Mouse (Mus musculus) hindbrain, embryonic 12.5 days (tissue): Measurements from ENCODE around the gene Cxcl10. TPM values are rescaled to one million over a fixed set of nuclear protein-coding genes. Genes with fewer than 3 reads are reported as not detected.
A peak's percentile ranks its signal among the peaks of the same experiment; 100 is the strongest.

Experiments used
- ATAC-seq: fragments of 200-750 bp; cut with Nextera tagmentation; 2 replicates; pipeline ENCODE4 v1.8.0; 2017; ENCODE audit warnings: moderate TSS enrichment; ENCODE audit not compliant: low FRiP score
- H3K27ac ChIP-seq: fragments of 300-500 bp; sonication (generic); 2 replicates; pipeline ENCODE4 v1.5.1; 2016; ENCODE audit warnings: mild to moderate bottlenecking
- H3K27me3 ChIP-seq: fragments of 300-500 bp; sonication (generic); 2 replicates; pipeline ENCODE4 v1.6.1; 2016; ENCODE audit warnings: mild to moderate bottlenecking
- H3K36me3 ChIP-seq: fragments of 300-500 bp; sonication (generic); 2 replicates; pipeline ENCODE4 v1.6.1; 2016; ENCODE audit warnings: mild to moderate bottlenecking
- H3K4me1 ChIP-seq: fragments of 300-500 bp; sonication (generic); 2 replicates; pipeline ENCODE4 v1.6.1; 2016
- H3K4me2 ChIP-seq: fragments of 300-500 bp; sonication (generic); replicated peaks from 2 replicates; pipeline ENCODE4 v1.6.1; 2016; ENCODE audit warnings: mild to moderate bottlenecking
- H3K4me3 ChIP-seq: fragments of 300-500 bp; sonication (generic); 2 replicates; pipeline ENCODE4 v1.5.1; 2016; ENCODE audit warnings: mild to moderate bottlenecking
- H3K9ac ChIP-seq: fragments of 300-500 bp; sonication (generic); 2 replicates; pipeline ENCODE4 v1.6.1; 2016; ENCODE audit warnings: mild to moderate bottlenecking, moderate library complexity
- H3K9me3 ChIP-seq: fragments of 300-500 bp; sonication (generic); replicated peaks from 2 replicates; pipeline ENCODE4 v1.6.1; 2016; ENCODE audit warnings: mild to moderate bottlenecking
- WGBS: fragments of 180-500 bp; shearing (Covaris S2); methylation state at CpG from one replicate; pipeline ENCODE4 v1.1.7; 2016; 5-methylcytosine and 5-hydroxymethylcytosine counted together
- polyA plus RNA-seq: library from polyadenylated mRNA; unstranded; fragments of >200 nt; fragmentation: Nextera tagmentation; extraction: Ambion mirVana; gene quantifications from 2 replicates; pipeline ENCODE4 v1.2.1, GENCODE M21; 2016

Gene Cxcl10
- 0.26 and 0.50 TPM in 2 replicates for polyA plus RNA-seq

GRCm38 (mm10) chr5:92348794-92349413 lies at the start of gene Cxcl10:
Cxcl10 (minus strand) TSS chr5:92348889.
- H3K9ac ChIP-seq, result no peak within 1 kb of the TSS
- 0 out of 2 replicates have a peak, but pooled peaks cover 3% of the 10 kb centered on the region for H3K4me1 ChIP-seq
- 0 out of 2 replicates have a peak within 1 kb of the TSS, but pooled peaks have one; percentile 11 for H3K4me3 ChIP-seq
- peak; percentile 60; the same call in 1 of the 2 replicates for ATAC-seq
- no peaks in the 10 kb centered on the region for H3K9me3 ChIP-seq
- H3K36me3 ChIP-seq, result no peaks in the 10 kb centered on the region
- WGBS, result 22% methylated on average over 14 of the region's 14 CpGs
- no peak within 1 kb of the TSS for H3K27ac ChIP-seq
- H3K4me2 ChIP-seq, result peak within 1 kb of the TSS; percentile 42
- no peaks in the 10 kb centered on the region for H3K27me3 ChIP-seq

DNA sequence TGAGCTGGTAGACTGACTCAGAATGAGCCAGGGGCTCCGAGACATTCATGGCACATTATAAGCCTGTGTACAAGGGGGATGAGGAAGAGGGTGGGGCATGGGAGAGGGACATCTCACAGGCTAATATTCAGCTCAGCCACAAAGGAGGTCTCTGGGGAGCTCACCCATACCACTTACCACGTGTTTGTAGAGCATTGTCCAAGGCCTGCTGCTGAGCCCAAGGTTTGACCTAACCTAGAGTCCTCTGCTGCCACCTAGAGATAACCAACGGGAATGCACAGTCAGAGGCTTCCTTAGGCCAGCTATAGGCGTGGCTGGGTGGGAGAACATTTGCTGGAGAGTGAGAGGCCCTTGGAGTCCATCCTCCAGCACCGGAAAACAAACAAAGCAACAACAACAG lies 49.5 kb upstream of the Cxcl10 start:
- H3K27me3 ChIP-seq, result peaks cover 10% of the 10 kb centered on the region
- no peak overlapping the region for H3K4me3 ChIP-seq
- no peaks in the 10 kb centered on the region for H3K36me3 ChIP-seq
- peak; percentile 87 for ATAC-seq
- no peak overlapping the region for H3K9ac ChIP-seq
- WGBS, result 27% methylated on average over 5 of the region's 5 CpGs
- H3K4me1 ChIP-seq, result 0 out of 2 replicates have a peak, but pooled peaks cover 2% of the 10 kb centered on the region
- no peaks in the 10 kb centered on the region for H3K9me3 ChIP-seq
- H3K4me2 ChIP-seq, result no peak overlapping the region
- no peak overlapping the region for H3K27ac ChIP-seq

DNA sequence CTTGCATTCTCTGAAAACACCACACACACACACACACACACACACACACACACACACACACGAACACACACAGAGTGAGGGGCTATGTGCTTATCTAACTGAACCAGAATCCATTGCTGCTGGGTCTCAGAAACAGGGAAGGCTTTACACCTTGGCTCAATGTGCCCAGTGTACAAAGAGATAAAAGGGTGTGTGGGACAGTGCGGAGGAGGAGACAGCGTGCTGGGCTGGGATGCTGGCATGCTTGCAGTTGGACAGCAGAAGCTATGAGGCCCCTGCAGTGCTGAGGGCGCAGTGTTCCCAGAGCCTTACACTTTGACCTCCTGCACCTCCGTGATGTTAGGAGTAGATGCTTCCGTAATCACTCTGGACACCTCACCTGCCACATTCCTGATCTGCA lies 47.8 kb upstream of the Cxcl10 start:
- H3K27me3 ChIP-seq, result peaks cover 26% of the 10 kb centered on the region
- H3K4me3 ChIP-seq, result no peak overlapping the region
- H3K4me2 ChIP-seq, result no peak overlapping the region
- no peaks in the 10 kb centered on the region for H3K36me3 ChIP-seq
- ATAC-seq, result no peak
- no peaks in the 10 kb centered on the region for H3K4me1 ChIP-seq
- no peak overlapping the region for H3K9ac ChIP-seq
- 88% methylated on average over 6 of the region's 6 CpGs for WGBS
- no peak overlapping the region for H3K27ac ChIP-seq
- H3K9me3 ChIP-seq, result no peaks in the 10 kb centered on the region

DNA sequence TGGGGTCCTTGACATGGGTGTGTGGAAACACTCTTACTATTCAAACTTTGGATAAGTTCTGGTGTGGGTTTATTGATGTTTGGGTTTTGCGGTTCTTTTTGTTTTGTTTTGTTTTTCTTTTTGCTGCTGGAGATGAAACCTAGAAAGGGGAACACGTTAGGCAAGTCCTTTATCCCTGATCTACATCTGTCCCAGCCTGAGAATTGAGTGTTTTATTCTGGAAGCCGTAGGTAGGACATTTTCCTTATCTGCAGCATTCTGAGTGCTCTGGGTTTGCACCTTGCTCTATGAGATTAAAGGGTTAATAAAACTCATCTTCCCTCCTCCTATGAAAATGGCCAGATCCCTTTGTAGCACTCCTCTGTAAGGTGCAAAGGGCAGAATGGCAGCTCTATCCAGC lies 47.1 kb upstream of the Cxcl10 start:
- no peak for ATAC-seq
- Histone ChIP-seq H3K4me2 (no peak overlapping the region), H3K36me3 (no peaks in the 10 kb centered on the region), H3K27me3 (peaks cover 33% of the 10 kb centered on the region), H3K27ac (no peak overlapping the region), H3K4me3 (no peak overlapping the region), H3K9ac (no peak overlapping the region), H3K4me1 (no peaks in the 10 kb centered on the region), H3K9me3 (no peaks in the 10 kb centered on the region)
- 87% methylated on average over 3 of the region's 3 CpGs for WGBS

DNA sequence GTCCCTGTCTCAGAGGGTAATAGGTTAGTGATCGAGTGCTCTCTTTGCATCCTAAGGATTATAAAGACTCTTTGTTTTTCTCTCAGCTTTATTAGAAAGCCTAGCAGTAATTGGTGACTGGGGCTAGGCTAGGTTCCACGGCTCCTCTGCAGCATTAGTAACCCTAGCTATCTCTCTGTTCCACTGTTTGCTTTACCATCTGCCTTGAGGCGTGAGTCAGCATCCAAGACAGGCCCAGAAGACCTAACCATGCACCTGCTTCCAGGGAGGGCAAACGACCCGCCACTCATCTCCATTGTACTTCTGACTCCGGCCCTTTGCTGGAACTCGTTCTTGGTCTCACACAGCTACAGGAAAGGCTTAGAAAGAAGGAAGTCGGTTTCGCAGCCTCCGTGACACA lies 45.2 kb upstream of the Cxcl10 start:
- Histone ChIP-seq H3K4me3 (no peak overlapping the region), H3K9ac (no peak overlapping the region), H3K27ac (no peak overlapping the region), H3K36me3 (no peaks in the 10 kb centered on the region), H3K27me3 (peaks cover 37% of the 10 kb centered on the region), H3K9me3 (no peaks in the 10 kb centered on the region), H3K4me1 (no peaks in the 10 kb centered on the region), H3K4me2 (no peak overlapping the region)
- ATAC-seq, result no peak
- WGBS, result 73% methylated on average over 10 of the region's 10 CpGs

- WGBS, result 45% methylated on average over 18 of the region's 18 CpGs
- no peak overlapping the region for H3K27ac ChIP-seq
- no peaks in the 10 kb centered on the region for H3K4me1 ChIP-seq
- ATAC-seq, result no peak
- peak overlapping the region; percentile 7; the same call in 1 of the 2 replicates for H3K4me3 ChIP-seq
- no peaks in the 10 kb centered on the region for H3K9me3 ChIP-seq
- peak overlapping the region; percentile 39 for H3K4me2 ChIP-seq
- H3K36me3 ChIP-seq, result no peaks in the 10 kb centered on the region
- peaks cover 37% of the 10 kb centered on the region for H3K27me3 ChIP-seq
- no peak overlapping the region for H3K9ac ChIP-seq
Measured at GRCm38 (mm10) chr5:92392542-92392941, 43.9 kb upstream of the Cxcl10 start.

GRCm38 (mm10) chr5:92390615-92391014 lies 41.9 kb upstream of the Cxcl10 start:
- no peak overlapping the region for H3K27ac ChIP-seq
- no peak overlapping the region for H3K4me2 ChIP-seq
- H3K4me3 ChIP-seq, result no peak overlapping the region
- no peak for ATAC-seq
- peaks cover 37% of the 10 kb centered on the region for H3K27me3 ChIP-seq
- H3K36me3 ChIP-seq, result no peaks in the 10 kb centered on the region
- no peaks in the 10 kb centered on the region for H3K4me1 ChIP-seq
- no peak overlapping the region for H3K9ac ChIP-seq
- no peaks in the 10 kb centered on the region for H3K9me3 ChIP-seq
- WGBS, result 78% methylated on average over 8 of the region's 8 CpGs

DNA sequence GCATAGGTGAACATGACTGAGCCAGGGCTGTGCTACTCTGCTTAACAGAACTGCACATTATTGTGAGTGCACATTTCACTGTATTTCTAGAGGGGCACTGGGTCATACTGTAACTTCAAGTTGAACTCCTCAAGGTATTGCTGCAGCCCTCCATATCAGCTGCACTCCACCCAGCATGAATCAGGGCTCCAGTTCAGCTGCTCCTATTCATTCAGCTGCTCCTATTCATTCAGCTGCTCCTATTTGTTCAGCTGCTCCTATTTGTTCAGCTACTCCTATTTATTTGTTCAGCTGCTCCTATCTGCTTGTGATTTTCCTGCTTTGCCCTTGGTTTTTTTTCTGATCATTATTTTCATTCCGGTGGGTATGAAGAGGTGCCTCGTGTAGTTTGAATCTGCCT lies 41.3 kb upstream of the Cxcl10 start:
- no peak for ATAC-seq
- Histone ChIP-seq H3K9me3 (no peaks in the 10 kb centered on the region), H3K36me3 (no peaks in the 10 kb centered on the region), H3K4me1 (no peaks in the 10 kb centered on the region), H3K9ac (no peak overlapping the region), H3K4me2 (no peak overlapping the region), H3K27me3 (peaks cover 37% of the 10 kb centered on the region), H3K27ac (no peak overlapping the region), H3K4me3 (no peak overlapping the region)
- 70% methylated on average over 2 of the region's 2 CpGs for WGBS

GRCm38 (mm10) chr5:92387433-92387832 lies 38.7 kb upstream of the Cxcl10 start:
- H3K27me3 ChIP-seq, result peaks cover 20% of the 10 kb centered on the region
- H3K9me3 ChIP-seq, result no peaks in the 10 kb centered on the region
- H3K27ac ChIP-seq, result no peak overlapping the region
- ATAC-seq, result no peak
- no peak overlapping the region for H3K4me2 ChIP-seq
- H3K9ac ChIP-seq, result no peak overlapping the region
- WGBS, result 72% methylated on average over 11 of the region's 11 CpGs
- no peaks in the 10 kb centered on the region for H3K36me3 ChIP-seq
- H3K4me3 ChIP-seq, result no peak overlapping the region
- 0 out of 2 replicates have a peak, but pooled peaks cover 3% of the 10 kb centered on the region for H3K4me1 ChIP-seq

DNA sequence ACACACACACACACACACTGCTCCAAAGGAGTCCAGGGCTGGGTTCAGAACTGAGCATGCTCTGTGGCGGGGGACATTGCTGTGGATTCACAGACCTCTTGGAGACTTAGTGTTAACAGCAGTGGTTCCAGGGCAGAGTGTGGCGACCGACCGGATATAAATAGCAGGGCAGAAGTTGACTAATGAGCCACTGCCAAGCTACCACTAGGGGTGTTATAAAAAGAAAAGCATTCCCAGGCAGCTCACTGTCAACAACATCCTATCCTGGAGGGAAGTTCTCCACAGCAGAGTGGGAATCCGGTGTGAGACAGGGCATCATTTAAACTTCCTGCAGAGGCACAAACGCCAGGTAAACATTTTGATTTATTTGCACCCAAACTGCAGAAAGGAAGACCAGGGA lies 38.0 kb upstream of the Cxcl10 start:
- no peak overlapping the region for H3K9ac ChIP-seq
- ATAC-seq, result no peak
- H3K4me1 ChIP-seq, result 0 out of 2 replicates have a peak, but pooled peaks cover 3% of the 10 kb centered on the region
- no peak overlapping the region for H3K4me3 ChIP-seq
- H3K9me3 ChIP-seq, result no peaks in the 10 kb centered on the region
- no peak overlapping the region for H3K27ac ChIP-seq
- H3K36me3 ChIP-seq, result no peaks in the 10 kb centered on the region
- WGBS, result 52% methylated on average over 6 of the region's 6 CpGs
- H3K27me3 ChIP-seq, result peaks cover 12% of the 10 kb centered on the region
- H3K4me2 ChIP-seq, result no peak overlapping the region

DNA sequence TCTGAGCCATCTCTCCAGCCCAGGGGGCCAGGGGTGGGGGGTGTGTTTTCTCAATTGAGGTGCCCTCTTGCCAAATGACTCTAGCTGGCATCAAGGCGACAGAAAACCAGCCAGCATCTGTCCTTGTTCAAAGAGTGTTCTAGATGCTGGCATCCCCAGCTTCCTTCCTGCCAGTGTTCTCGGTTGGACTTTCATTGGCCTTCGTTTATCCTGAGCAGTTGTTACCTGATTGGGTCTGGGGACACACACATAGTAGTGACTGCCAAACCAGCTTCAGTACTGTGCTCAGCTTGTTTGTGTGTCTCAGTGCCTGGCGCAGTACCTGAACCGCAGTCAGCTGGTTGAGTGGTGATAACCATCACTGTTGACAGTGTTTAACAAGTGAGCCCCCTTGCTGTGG lies 37.4 kb upstream of the Cxcl10 start:
- Histone ChIP-seq H3K4me1 (0 out of 2 replicates have a peak, but pooled peaks cover 3% of the 10 kb centered on the region), H3K9me3 (no peaks in the 10 kb centered on the region), H3K4me3 (no peak overlapping the region), H3K4me2 (no peak overlapping the region), H3K27ac (no peak overlapping the region), H3K9ac (no peak overlapping the region), H3K36me3 (no peaks in the 10 kb centered on the region), H3K27me3 (peaks cover 7% of the 10 kb centered on the region)
- no peak for ATAC-seq
- 89% methylated on average over 5 of the region's 5 CpGs for WGBS

- ATAC-seq, result no peak
- Histone ChIP-seq H3K9me3 (no peaks in the 10 kb centered on the region), H3K4me1 (0 out of 2 replicates have a peak, but pooled peaks cover 3% of the 10 kb centered on the region), H3K9ac (no peak overlapping the region), H3K27me3 (peaks cover 2% of the 10 kb centered on the region; the same call in 1 of the 2 replicates), H3K36me3 (no peaks in the 10 kb centered on the region), H3K4me3 (no peak overlapping the region), H3K27ac (no peak overlapping the region), H3K4me2 (no peak overlapping the region)
- 44% methylated on average over 7 of the region's 7 CpGs for WGBS
Measured at GRCm38 (mm10) chr5:92384855-92385254, 36.2 kb upstream of the Cxcl10 start.

DNA sequence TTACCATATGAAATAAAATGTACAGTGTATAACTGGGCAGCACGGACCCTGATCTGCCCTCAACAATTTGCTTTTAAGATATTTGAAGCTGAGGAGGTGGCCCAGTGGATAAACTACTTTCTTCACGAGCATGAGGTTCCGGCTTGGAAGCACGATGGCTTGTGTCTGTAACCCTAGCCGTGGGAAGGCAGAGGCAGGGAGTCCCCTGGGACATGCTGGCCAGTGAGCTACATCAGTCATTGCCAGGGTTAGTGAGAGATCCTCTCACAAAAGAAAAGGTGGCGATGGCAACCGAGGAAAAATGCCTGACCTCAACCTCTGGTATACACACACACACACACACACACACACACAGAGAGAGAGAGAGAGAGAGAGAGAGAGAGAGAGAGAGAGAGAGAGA lies 35.1 kb upstream of the Cxcl10 start:
- WGBS, result 25% methylated on average over 7 of the region's 7 CpGs
- H3K36me3 ChIP-seq, result no peaks in the 10 kb centered on the region
- no peaks in the 10 kb centered on the region for H3K27me3 ChIP-seq
- no peaks in the 10 kb centered on the region for H3K9me3 ChIP-seq
- H3K4me2 ChIP-seq, result no peak overlapping the region
- ATAC-seq, result peak; percentile 72; the same call in 1 of the 2 replicates
- H3K27ac ChIP-seq, result no peak overlapping the region
- H3K4me3 ChIP-seq, result no peak overlapping the region
- 0 out of 2 replicates have a peak, but pooled peaks cover 3% of the 10 kb centered on the region for H3K4me1 ChIP-seq
- no peak overlapping the region for H3K9ac ChIP-seq
